In genomic region chr5:43355832-43356231, GRCm38 (mm10) we compare ENCODE assay signal across 8 mouse cellular contexts.
A peak's percentile ranks its signal among the peaks of the same experiment; 100 is the strongest.
DNase-seq lines count a peak whose midpoint lies in the region; ATAC-seq and TF ChIP-seq lines count a peak whose summit lies in the region.

No protein-coding gene starts in this region.

- no peak overlapping the region for H3K9ac ChIP-seq in midbrain, embryonic 16.5 days (ENCODE audit: low read depth, low read length)

- no peaks in the 10 kb centered on the region for H3K9me3 ChIP-seq in midbrain, embryonic 16.5 days (replicated peaks; ENCODE audit: control insufficient read depth, low read length, poor library complexity, severe bottlenecking)

- no peak overlapping the region for H3K4me2 ChIP-seq in midbrain, embryonic 16.5 days (ENCODE audit: low read length)

- WGBS in kidney, adult 2 months = 84% methylated on average over 16 of the region's 16 CpGs
- WGBS in midbrain, embryonic 16.5 days = 87% methylated on average over 16 of the region's 16 CpGs

- ATAC-seq in midbrain, embryonic 16.5 days = peak; percentile 37; the same call in 1 of the 2 replicates

- H3K4me1 ChIP-seq in kidney, adult 2 months (ENCODE audit: control insufficient read depth, insufficient read depth, low read length) = peaks cover 12% of the 10 kb centered on the region; the same call in 1 of the 2 replicates
- peaks cover 6% of the 10 kb centered on the region for H3K4me1 ChIP-seq in midbrain, embryonic 16.5 days (ENCODE audit: control insufficient read depth, insufficient read depth, low read length)

- H3K36me3 ChIP-seq in kidney, adult 2 months (ENCODE audit: control insufficient read depth, insufficient read depth, low read length) = no peaks in the 10 kb centered on the region
- H3K36me3 ChIP-seq in midbrain, embryonic 16.5 days (ENCODE audit: control insufficient read depth, insufficient read depth, low read length) = no peaks in the 10 kb centered on the region

- DNase-seq in kidney, adult 2 months = peak; percentile 5
- DNase-seq in kidney, postnatal 10 days = no peak
- peak; percentile 18 for DNase-seq in embryo, embryonic 10.5 days (ENCODE audit: low spot score)
- peak; percentile 14 for DNase-seq in induced T-regulatory cell, adult 2 months (ENCODE audit: low read depth)
- no peak for DNase-seq in layer of hippocampus, postnatal 14 days (ENCODE audit: low spot score in 2 of 2)
- no peak for DNase-seq in adrenal gland, postnatal 10 days
- DNase-seq in kidney, postnatal 14 days = no peak

- no peak for TF ChIP-seq POLR2A in kidney, adult 2 months (IDR thresholded peaks at IDR 0.05; ENCODE audit: low read depth, low read length)

- H3K4me3 ChIP-seq in kidney, adult 2 months (ENCODE audit: insufficient read depth, low read depth, low read length) = no peak overlapping the region
- no peak overlapping the region for H3K4me3 ChIP-seq in midbrain, embryonic 16.5 days (ENCODE audit: low read depth, low read length)

- TF ChIP-seq CTCF in kidney, adult 2 months (conservative IDR thresholded peaks at IDR 0.05; ENCODE audit: insufficient read depth, insufficient read length, low read depth, low read length) = no peak

- peak overlapping the region; percentile 48 for H3K27ac ChIP-seq in kidney, adult 2 months (ENCODE audit: insufficient read depth, low read depth, low read length)
- no peak overlapping the region for H3K27ac ChIP-seq in midbrain, embryonic 16.5 days (ENCODE audit: low read length)

- H3K27me3 ChIP-seq in kidney, adult 2 months (replicated peaks; ENCODE audit: control insufficient read depth, insufficient read depth, low read length) = no peaks in the 10 kb centered on the region
- H3K27me3 ChIP-seq in midbrain, embryonic 16.5 days (ENCODE audit: control insufficient read depth, insufficient read depth, low read depth, low read length) = no peaks in the 10 kb centered on the region

Comparison
In these comparisons a context has a peak if more than half of its experiments do, and no peak if none do; other contexts are left out.
1. DNase-seq: peak in kidney, adult 2 months (single experiment), embryo, embryonic 10.5 days (single experiment) and induced T-regulatory cell, adult 2 months (single experiment); none in kidney, postnatal 10 days (single experiment), layer of hippocampus, postnatal 14 days (0 of 2), adrenal gland, postnatal 10 days (single experiment) and kidney, postnatal 14 days (single experiment).